Mouse (Mus musculus) intestine, embryonic 16.5 days (tissue): ENCODE data around the gene Cep41. TPM values are rescaled to one million over a fixed set of nuclear protein-coding genes. Genes with fewer than 3 reads are reported as not detected.

Source experiments
- ATAC-seq: fragments of 200-750 bp; cut with Nextera tagmentation; 2 replicates; pipeline ENCODE4 v1.8.0; 2017; ENCODE audit warnings: moderate TSS enrichment, moderate library complexity
- H3K27ac ChIP-seq: fragments of 300-500 bp; sonication (generic); 2 replicates; pipeline ENCODE4 v1.5.1; 2014; ENCODE audit warnings: mild to moderate bottlenecking, low read length
- H3K27me3 ChIP-seq: fragments of 300-500 bp; sonication (generic); replicated peaks from 2 replicates; pipeline ENCODE4 v1.6.1; 2014; ENCODE audit warnings: low read length, control low read depth, mixed read lengths; ENCODE audit not compliant: control insufficient read depth, insufficient read depth
- H3K36me3 ChIP-seq: fragments of 300-500 bp; sonication (generic); 2 replicates; pipeline ENCODE4 v1.6.1; 2014; ENCODE audit warnings: low read length, control low read depth; ENCODE audit not compliant: control insufficient read depth, insufficient read depth
- H3K4me1 ChIP-seq: fragments of 300-500 bp; sonication (generic); 2 replicates; pipeline ENCODE4 v1.6.1; 2014; ENCODE audit warnings: low read length, control low read depth, mixed read lengths; ENCODE audit not compliant: control insufficient read depth, insufficient read depth
- H3K4me2 ChIP-seq: fragments of 300-500 bp; sonication (generic); 2 replicates; pipeline ENCODE4 v1.6.1; 2014; ENCODE audit warnings: low read depth, low read length, control low read depth
- H3K4me3 ChIP-seq: fragments of 300-500 bp; sonication (generic); 2 replicates; pipeline ENCODE4 v1.5.1; 2014; ENCODE audit warnings: mild to moderate bottlenecking, low read length
- H3K9ac ChIP-seq: fragments of 300-500 bp; sonication (generic); 2 replicates; pipeline ENCODE4 v1.6.1; 2014; ENCODE audit warnings: low read depth, low read length
- H3K9me3 ChIP-seq: fragments of 300-500 bp; sonication (generic); 2 replicates; pipeline ENCODE4 v1.6.1; 2016; ENCODE audit warnings: low read length, control low read depth; ENCODE audit not compliant: control insufficient read depth
- WGBS: fragments of 180-500 bp; shearing (Covaris S2); extraction: QIAGEN DNeasy Blood & Tissue Kit; methylation state at CpG from one replicate; pipeline ENCODE4 v1.1.7; 2014; 5-methylcytosine and 5-hydroxymethylcytosine counted together
- polyA plus RNA-seq: library from polyadenylated mRNA; unstranded; fragments of >200 nt; fragmentation: Nextera tagmentation; extraction: Ambion mirVana; gene quantifications from 2 replicates; pipeline ENCODE4 v1.2.1, GENCODE M21; 2015

Gene Cep41
- polyA plus RNA-seq, 1 experiment from 2014 or later, result 6.6 TPM

DNA sequence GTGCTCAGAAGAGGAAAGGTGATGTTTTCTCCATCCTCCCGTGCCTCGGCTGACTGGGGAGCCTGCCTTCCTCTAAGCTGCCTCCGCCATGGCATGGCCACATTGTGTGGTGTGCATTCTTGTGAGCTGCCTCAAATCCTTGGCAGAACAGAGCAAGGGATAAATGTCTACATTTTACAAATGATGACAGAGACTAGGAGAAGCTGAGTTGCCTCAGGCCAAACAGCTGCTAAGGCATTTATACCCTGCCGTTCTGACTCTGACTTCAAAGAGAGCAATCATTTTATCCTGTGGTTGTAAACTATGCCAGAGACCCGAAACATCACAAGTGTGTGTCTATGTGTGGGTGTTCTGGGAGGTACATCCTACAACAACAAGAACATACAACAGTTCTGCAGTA lies 26.0 kb downstream of the Cep41 start:
- Histone ChIP-seq H3K4me1 (peaks cover 5% of the 10 kb centered on the region; the same call in 1 of the 2 replicates), H3K27ac (no peak overlapping the region)
- WGBS, result 60% methylated on average over 5 of the region's 5 CpGs

DNA sequence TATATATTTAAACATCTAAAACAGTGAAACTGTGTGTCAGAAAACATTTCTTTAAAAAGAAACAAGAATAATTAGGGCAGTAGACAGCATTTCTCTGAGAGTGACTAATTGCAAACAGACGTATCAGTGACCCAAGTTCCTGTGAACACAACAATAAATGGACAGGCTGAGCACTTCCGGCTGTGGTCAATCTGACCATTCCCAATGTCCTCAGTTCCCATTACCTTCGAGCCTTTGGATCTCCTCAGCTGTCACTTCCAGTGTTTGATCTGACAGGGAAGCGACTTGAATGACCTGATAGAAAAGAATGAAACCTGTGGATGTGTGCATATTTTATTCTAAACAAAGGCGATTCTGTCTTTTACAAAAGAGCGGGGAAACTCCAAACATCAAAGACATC lies 27.5 kb downstream of the Cep41 start:
- Histone ChIP-seq H3K27me3 (no peaks in the 10 kb centered on the region), H3K4me1 (peaks cover 5% of the 10 kb centered on the region; the same call in 1 of the 2 replicates), H3K4me3 (no peak overlapping the region), H3K9ac (no peak overlapping the region), H3K9me3 (no peaks in the 10 kb centered on the region), H3K4me2 (no peak overlapping the region), H3K36me3 (no peaks in the 10 kb centered on the region), H3K27ac (no peak overlapping the region)
- ATAC-seq, result no peak
- WGBS, result 56% methylated on average over 6 of the region's 6 CpGs

More for the DNA sequence above, 26.0 kb downstream of the Cep41 start:
- H3K9me3 ChIP-seq, result no peaks in the 10 kb centered on the region
- H3K9ac ChIP-seq, result no peak overlapping the region
- H3K4me3 ChIP-seq, result no peak overlapping the region
- ATAC-seq, result no peak
- H3K27me3 ChIP-seq, result no peaks in the 10 kb centered on the region
- no peak overlapping the region for H3K4me2 ChIP-seq
- H3K36me3 ChIP-seq, result no peaks in the 10 kb centered on the region

DNA sequence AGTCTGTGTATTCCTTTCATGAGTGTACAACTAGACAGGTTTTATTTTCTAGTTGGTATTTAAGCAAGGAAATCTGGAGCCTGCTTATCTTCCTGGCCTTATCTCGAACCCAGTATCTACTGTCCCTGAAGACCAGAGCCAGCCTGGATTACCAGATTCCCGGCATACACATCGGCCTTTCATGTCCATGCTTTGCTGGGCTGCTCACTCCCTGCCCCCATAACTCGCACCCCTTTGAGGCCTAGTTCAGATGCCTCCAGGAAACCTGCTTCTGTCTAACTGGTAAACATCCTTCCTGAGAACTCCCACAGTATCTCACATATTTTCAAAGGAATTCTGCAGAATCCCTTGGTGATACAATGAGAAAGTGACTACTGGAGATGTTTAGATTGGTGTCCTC lies 28.3 kb downstream of the Cep41 start:
- Histone ChIP-seq H3K27me3 (no peaks in the 10 kb centered on the region), H3K27ac (peak overlapping the region; percentile 54; the same call in 1 of the 2 replicates), H3K9ac (no peak overlapping the region), H3K9me3 (no peaks in the 10 kb centered on the region), H3K4me1 (peaks cover 5% of the 10 kb centered on the region; the same call in 1 of the 2 replicates), H3K36me3 (no peaks in the 10 kb centered on the region), H3K4me2 (no peak overlapping the region), H3K4me3 (no peak overlapping the region)
- ATAC-seq, result no peak
- 21% methylated on average over 4 of the region's 4 CpGs for WGBS

DNA sequence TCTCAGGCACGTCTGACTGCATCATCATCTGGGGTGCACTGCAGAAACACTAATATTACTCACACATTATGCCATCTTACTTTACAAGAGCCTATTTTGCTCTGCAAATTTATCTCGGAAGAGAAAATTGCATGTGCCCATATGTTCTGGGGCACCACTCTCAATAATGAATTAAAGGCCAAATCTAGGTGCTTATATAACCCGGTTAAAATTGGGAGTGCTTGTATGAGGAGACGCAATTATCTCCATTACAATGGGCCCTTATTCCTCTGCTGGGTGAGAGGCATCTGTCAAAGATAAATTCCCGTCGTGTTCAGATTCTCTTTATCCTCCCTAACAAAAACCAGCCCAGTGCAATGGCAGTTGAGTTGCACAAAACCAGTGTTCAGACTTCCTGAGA lies 28.8 kb downstream of the Cep41 start:
- H3K27ac ChIP-seq, result no peak overlapping the region; the same call in 1 of the 2 replicates
- H3K9ac ChIP-seq, result no peak overlapping the region
- peaks cover 5% of the 10 kb centered on the region; the same call in 1 of the 2 replicates for H3K4me1 ChIP-seq
- H3K27me3 ChIP-seq, result no peaks in the 10 kb centered on the region
- no peaks in the 10 kb centered on the region for H3K36me3 ChIP-seq
- H3K4me2 ChIP-seq, result no peak overlapping the region
- no peaks in the 10 kb centered on the region for H3K9me3 ChIP-seq
- WGBS, result 61% methylated on average over 6 of the region's 6 CpGs
- ATAC-seq, result no peak
- no peak overlapping the region for H3K4me3 ChIP-seq

- Histone ChIP-seq H3K27me3 (no peaks in the 10 kb centered on the region), H3K4me3 (no peak overlapping the region), H3K4me1 (peaks cover 17% of the 10 kb centered on the region), H3K4me2 (no peak overlapping the region), H3K9me3 (no peaks in the 10 kb centered on the region), H3K9ac (no peak overlapping the region), H3K36me3 (0 out of 2 replicates have a peak, but pooled peaks cover 2% of the 10 kb centered on the region), H3K27ac (no peak overlapping the region)
- ATAC-seq, result no peak
- WGBS, result 69% methylated on average over 9 of the region's 9 CpGs
These were observed 34.9 kb downstream of the Cep41 start for GRCm38 (mm10) chr6:30658619-30659018.

DNA sequence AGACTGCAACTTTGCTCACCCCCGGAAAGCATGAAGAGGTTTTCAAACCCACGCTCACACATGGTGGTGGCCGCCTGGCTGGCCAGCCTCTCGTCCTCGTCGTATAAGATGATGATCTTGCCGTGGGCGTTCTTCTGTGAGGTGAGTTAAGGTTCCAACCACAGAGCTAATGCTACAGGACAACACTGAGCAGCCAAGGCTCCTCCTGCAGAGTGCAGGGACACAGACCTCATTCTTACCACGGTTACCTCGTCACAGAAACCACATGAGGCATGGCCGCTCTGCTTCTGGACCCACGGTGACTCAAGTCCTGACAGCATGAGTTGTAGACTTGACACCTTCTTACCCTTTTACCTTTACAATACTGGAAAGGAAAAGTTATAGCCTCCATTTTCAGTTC lies 36.3 kb downstream of the Cep41 start:
- H3K27ac ChIP-seq, result 0 out of 2 replicates have a peak overlapping the region, but pooled peaks have one; percentile 28

DNA sequence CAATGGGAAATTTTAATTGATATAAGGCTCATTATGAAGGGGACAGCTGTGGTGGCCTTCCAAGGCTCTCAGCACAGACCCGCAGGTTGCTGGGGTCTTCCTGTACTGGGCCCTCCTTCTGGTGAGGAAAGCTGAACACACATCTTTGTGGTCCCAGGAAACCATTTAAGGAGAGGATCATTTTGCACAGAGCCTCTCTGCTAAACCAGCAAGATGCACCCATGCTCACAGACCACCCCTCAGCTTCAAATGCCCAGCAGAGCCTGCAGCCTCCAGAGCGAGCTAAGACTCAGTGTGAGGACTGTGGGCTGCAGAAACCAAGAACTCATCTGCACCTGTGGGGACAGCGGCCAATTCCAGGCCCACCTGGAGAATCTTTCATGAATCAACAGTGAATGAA lies 38.6 kb downstream of the Cep41 start:
- no peak overlapping the region for H3K4me3 ChIP-seq
- 68% methylated on average over 3 of the region's 3 CpGs for WGBS
- H3K4me2 ChIP-seq, result no peak overlapping the region
- ATAC-seq, result no peak
- no peaks in the 10 kb centered on the region for H3K9me3 ChIP-seq
- H3K27me3 ChIP-seq, result no peaks in the 10 kb centered on the region
- peaks cover 23% of the 10 kb centered on the region for H3K4me1 ChIP-seq
- 0 out of 2 replicates have a peak, but pooled peaks cover 2% of the 10 kb centered on the region for H3K36me3 ChIP-seq
- H3K27ac ChIP-seq, result peak overlapping the region; percentile 81
- no peak overlapping the region for H3K9ac ChIP-seq

More for the DNA sequence above, 36.3 kb downstream of the Cep41 start:
- 0 out of 2 replicates have a peak, but pooled peaks cover 2% of the 10 kb centered on the region for H3K36me3 ChIP-seq
- no peak for ATAC-seq
- no peak overlapping the region for H3K4me2 ChIP-seq
- no peaks in the 10 kb centered on the region for H3K27me3 ChIP-seq
- WGBS, result 91% methylated on average over 12 of the region's 12 CpGs
- H3K9me3 ChIP-seq, result no peaks in the 10 kb centered on the region
- H3K4me1 ChIP-seq, result peaks cover 23% of the 10 kb centered on the region
- no peak overlapping the region for H3K4me3 ChIP-seq
- H3K9ac ChIP-seq, result no peak overlapping the region

DNA sequence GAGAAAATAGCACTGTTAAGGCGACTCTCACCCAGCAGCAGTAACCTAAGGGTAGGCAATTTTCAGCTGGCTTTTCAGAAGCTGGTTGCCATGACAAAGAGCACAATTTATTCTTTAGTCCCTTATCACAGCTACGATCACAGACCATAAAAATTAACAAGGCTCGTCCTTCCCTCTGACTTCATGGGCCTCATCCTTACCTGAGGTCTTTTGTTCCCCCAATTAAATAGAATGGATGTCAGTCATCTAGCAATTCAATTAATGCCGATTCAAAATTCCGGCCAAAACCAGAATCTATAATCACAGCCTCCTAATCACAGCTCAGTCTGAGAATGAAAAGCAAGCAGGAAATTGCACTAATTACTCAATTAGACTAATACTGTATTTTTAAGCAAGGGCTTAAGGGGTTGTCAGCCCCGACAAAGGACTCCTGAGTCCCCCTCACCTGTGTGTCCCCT lies 39.1 kb downstream of the Cep41 start:
- H3K9me3 ChIP-seq, result no peaks in the 10 kb centered on the region
- no peak overlapping the region for H3K9ac ChIP-seq
- H3K4me3 ChIP-seq, result no peak overlapping the region
- H3K27me3 ChIP-seq, result no peaks in the 10 kb centered on the region
- 0 out of 2 replicates have a peak, but pooled peaks cover 2% of the 10 kb centered on the region for H3K36me3 ChIP-seq
- ATAC-seq, result no peak
- H3K27ac ChIP-seq, result peak overlapping the region; percentile 81
- H3K4me2 ChIP-seq, result no peak overlapping the region
- 42% methylated on average over 6 of the region's 6 CpGs for WGBS
- peaks cover 23% of the 10 kb centered on the region for H3K4me1 ChIP-seq

GRCm38 (mm10) chr6:30653518-30653917 lies 40.0 kb downstream of the Cep41 start:
- WGBS, result 50% methylated on average over 6 of the region's 6 CpGs
- peaks cover 23% of the 10 kb centered on the region for H3K4me1 ChIP-seq
- no peak overlapping the region for H3K9ac ChIP-seq
- no peaks in the 10 kb centered on the region for H3K9me3 ChIP-seq
- no peak overlapping the region for H3K4me2 ChIP-seq
- no peak for ATAC-seq
- peak overlapping the region; percentile 81 for H3K27ac ChIP-seq
- H3K4me3 ChIP-seq, result no peak overlapping the region
- H3K27me3 ChIP-seq, result no peaks in the 10 kb centered on the region
- 0 out of 2 replicates have a peak, but pooled peaks cover 2% of the 10 kb centered on the region for H3K36me3 ChIP-seq
